Mouse (Mus musculus) lung, postnatal 0 days (tissue): ENCODE data around the gene Dnmt1. TPM values are rescaled to one million over a fixed set of nuclear protein-coding genes. Genes with fewer than 3 reads are reported as not detected.

ENCODE experiments used
- ATAC-seq: fragments of 200-750 bp; cut with Nextera tagmentation; 2 replicates; pipeline ENCODE4 v1.8.0; 2017; ENCODE audit warnings: moderate library complexity
- DNase-seq: peaks from one replicate; pipeline ENCODE4 v3.0.0-alpha.2; 2016; ENCODE audit warnings: low spot score
- H3K27ac ChIP-seq: fragments of 300-500 bp; sonication (generic); 2 replicates; pipeline ENCODE4 v1.5.1; 2014; ENCODE audit warnings: antibody characterized with exemption, mild to moderate bottlenecking, low read length, mixed read lengths
- H3K27me3 ChIP-seq: fragments of 300-500 bp; sonication (generic); replicated peaks from 2 replicates; pipeline ENCODE4 v1.6.1; 2014; ENCODE audit warnings: low read length, mixed read lengths; ENCODE audit not compliant: insufficient read depth
- H3K36me3 ChIP-seq: fragments of 300-500 bp; sonication (generic); 2 replicates; pipeline ENCODE4 v1.6.1; 2014; ENCODE audit warnings: low read length, mixed read lengths; ENCODE audit not compliant: insufficient read depth
- H3K4me1 ChIP-seq: fragments of 300-500 bp; sonication (generic); 2 replicates; pipeline ENCODE4 v1.6.1; 2014; ENCODE audit warnings: antibody characterized with exemption, low read depth, low read length, mixed read lengths; ENCODE audit not compliant: insufficient read depth
- H3K4me2 ChIP-seq: fragments of 300-500 bp; sonication (generic); replicated peaks from 2 replicates; pipeline ENCODE4 v1.6.1; 2014; ENCODE audit warnings: low read depth, mild to moderate bottlenecking, low read length, moderate library complexity, mixed read lengths
- H3K4me3 ChIP-seq: fragments of 300-500 bp; sonication (generic); 2 replicates; pipeline ENCODE4 v1.5.1; 2014; ENCODE audit warnings: low read depth, low read length
- H3K9ac ChIP-seq: fragments of 300-500 bp; sonication (generic); replicated peaks from 2 replicates; pipeline ENCODE4 v1.6.1; 2014; ENCODE audit warnings: low read depth, mild to moderate bottlenecking
- H3K9me3 ChIP-seq: fragments of 300-500 bp; sonication (generic); 2 replicates; pipeline ENCODE4 v1.6.1; 2016; ENCODE audit warnings: low read length, mixed read lengths
- CTCF ChIP-seq: IDR thresholded peaks from 2 replicates; pipeline ENCODE4 v1.5.1; 2016; ENCODE audit warnings: antibody characterized with exemption, mild to moderate bottlenecking
- EP300 ChIP-seq: IDR thresholded peaks from 2 replicates; pipeline ENCODE4 v1.6.1; 2016; ENCODE audit warnings: antibody characterized with exemption, mild to moderate bottlenecking, control low read depth
- WGBS: fragments of 180-500 bp; shearing (Covaris S2); extraction: QIAGEN DNeasy Blood & Tissue Kit; methylation state at CpG from one replicate; pipeline ENCODE4 v1.1.7; 2014; 5-methylcytosine and 5-hydroxymethylcytosine counted together
- polyA plus RNA-seq: library from polyadenylated mRNA; unstranded; fragments of >200 nt; fragmentation: Nextera tagmentation; extraction: Ambion mirVana; gene quantifications from 2 replicates; pipeline ENCODE4 v1.2.1, GENCODE M21; 2015

Gene Dnmt1
- polyA plus RNA-seq, 1 experiment from 2014 or later = 14.5 TPM

- Histone ChIP-seq H3K9me3 (no peaks in the 10 kb centered on the region), H3K4me2 (peak within 1 kb of the TSS; percentile 92), H3K36me3 (peaks cover 19% of the 10 kb centered on the region; the same call in 1 of the 2 replicates), H3K4me1 (peaks cover 9% of the 10 kb centered on the region; the same call in 1 of the 2 replicates), H3K27ac (peak within 1 kb of the TSS; percentile 68), H3K9ac (peak within 1 kb of the TSS; percentile 90), H3K27me3 (no peaks in the 10 kb centered on the region), H3K4me3 (peak within 1 kb of the TSS; percentile 87)
- ATAC-seq (peak; percentile 89), DNase-seq (peak; percentile 93)
- TF ChIP-seq EP300 = no peak
- peak; percentile 90 for TF ChIP-seq CTCF
- 3% methylated on average over 34 of the region's 34 CpGs for WGBS
Measured at GRCm38 (mm10) chr9:20898511-20899073, 61.1 kb downstream of the Dnmt1 start, which contains the start of gene Eif3g. Eif3g (minus strand) TSS chr9:20898623.

GRCm38 (mm10) chr9:20897736-20898510, 61.8 kb downstream of the Dnmt1 start:
- no peak for DNase-seq
- H3K4me1 ChIP-seq = peaks cover 9% of the 10 kb centered on the region; the same call in 1 of the 2 replicates
- ATAC-seq = peak; percentile 63
- peak overlapping the region; percentile 90 for H3K9ac ChIP-seq
- H3K4me2 ChIP-seq = peak overlapping the region; percentile 92
- 6% methylated on average over 26 of the region's 39 CpGs for WGBS
- TF ChIP-seq CTCF (no peak), EP300 (no peak)
- no peaks in the 10 kb centered on the region for H3K27me3 ChIP-seq
- peak overlapping the region; percentile 68 for H3K27ac ChIP-seq
- no peaks in the 10 kb centered on the region for H3K9me3 ChIP-seq
- peaks cover 22% of the 10 kb centered on the region; the same call in 1 of the 2 replicates for H3K36me3 ChIP-seq
- peak overlapping the region; percentile 87 for H3K4me3 ChIP-seq

GRCm38 (mm10) chr9:20895382-20895781, 64.3 kb downstream of the Dnmt1 start:
- Histone ChIP-seq H3K4me2 (no peak overlapping the region), H3K9me3 (no peaks in the 10 kb centered on the region), H3K9ac (no peak overlapping the region), H3K27me3 (no peaks in the 10 kb centered on the region), H3K27ac (no peak overlapping the region), H3K36me3 (peaks cover 25% of the 10 kb centered on the region; the same call in 1 of the 2 replicates), H3K4me1 (peaks cover 9% of the 10 kb centered on the region; the same call in 1 of the 2 replicates), H3K4me3 (no peak overlapping the region)
- WGBS = 88% methylated on average over 9 of the region's 9 CpGs
- TF ChIP-seq EP300 (no peak), CTCF (no peak)
- ATAC-seq (no peak), DNase-seq (no peak)

- no peaks in the 10 kb centered on the region for H3K9me3 ChIP-seq
- WGBS = 85% methylated on average over 15 of the region's 15 CpGs
- no peak for ATAC-seq
- no peak overlapping the region for H3K27ac ChIP-seq
- no peak overlapping the region for H3K9ac ChIP-seq
- no peak for TF ChIP-seq CTCF
- DNase-seq = no peak
- H3K36me3 ChIP-seq = peaks cover 28% of the 10 kb centered on the region; the same call in 1 of the 2 replicates
- no peaks in the 10 kb centered on the region for H3K27me3 ChIP-seq
- peaks cover 9% of the 10 kb centered on the region; the same call in 1 of the 2 replicates for H3K4me1 ChIP-seq
- no peak overlapping the region for H3K4me2 ChIP-seq
- H3K4me3 ChIP-seq = no peak overlapping the region
Measured at GRCm38 (mm10) chr9:20894629-20895028, 65.1 kb downstream of the Dnmt1 start.

GRCm38 (mm10) chr9:20893590-20894343, 65.9 kb downstream of the Dnmt1 start:
- no peak overlapping the region for H3K9ac ChIP-seq
- no peaks in the 10 kb centered on the region for H3K27me3 ChIP-seq
- peaks cover 28% of the 10 kb centered on the region; the same call in 1 of the 2 replicates for H3K36me3 ChIP-seq
- DNase-seq = no peak
- WGBS = 85% methylated on average over 13 of the region's 13 CpGs
- TF ChIP-seq CTCF (no peak), EP300 (no peak)
- H3K4me3 ChIP-seq = no peak overlapping the region
- ATAC-seq = no peak
- H3K4me1 ChIP-seq = peaks cover 9% of the 10 kb centered on the region; the same call in 1 of the 2 replicates
- no peak overlapping the region for H3K27ac ChIP-seq
- H3K9me3 ChIP-seq = no peaks in the 10 kb centered on the region
- H3K4me2 ChIP-seq = no peak overlapping the region

GRCm38 (mm10) chr9:20893069-20893468, 66.6 kb downstream of the Dnmt1 start:
- ATAC-seq (no peak), DNase-seq (no peak)
- Histone ChIP-seq H3K27me3 (no peaks in the 10 kb centered on the region), H3K4me3 (no peak overlapping the region), H3K9ac (no peak overlapping the region), H3K27ac (no peak overlapping the region), H3K4me2 (no peak overlapping the region), H3K4me1 (peaks cover 9% of the 10 kb centered on the region; the same call in 1 of the 2 replicates), H3K36me3 (peaks cover 28% of the 10 kb centered on the region; the same call in 1 of the 2 replicates), H3K9me3 (no peaks in the 10 kb centered on the region)
- no peak for TF ChIP-seq CTCF
- no peak for TF ChIP-seq EP300
- 53% methylated on average over 5 of the region's 5 CpGs for WGBS
